Mouse (Mus musculus) olfactory bulb, adult 2 months (tissue): ENCODE results near the gene Bst2.

Experiments
- CTCF ChIP-seq: fragments of 200-500 bp; IDR thresholded peaks from 2 replicates; pipeline ENCODE4 v1.5.1; 2012; ENCODE audit warnings: low read depth, mild to moderate bottlenecking, low read length, moderate library complexity; ENCODE audit not compliant: insufficient read depth
- POLR2A ChIP-seq: fragments of 200-500 bp; IDR thresholded peaks from 2 replicates; pipeline ENCODE4 v1.6.1; 2012; ENCODE audit warnings: mild to moderate bottlenecking, low read depth, low read length, moderate library complexity; ENCODE audit not compliant: insufficient read depth

GRCm38 (mm10) chr8:71562751-71563150 is 25.5 kb upstream of the Bst2 start:
- TF ChIP-seq POLR2A: no peak
- peak; percentile 74; the same call in 1 of the 2 replicates for TF ChIP-seq CTCF
